Mouse (Mus musculus): ENCODE measurements around the gene Gucy2d. TPM values are rescaled to one million over a fixed set of nuclear protein-coding genes. Genes with fewer than 3 reads are reported as not detected.

Gucy2d gene
- polyA plus RNA-seq, 1 experiment from 2014 or later: not detected

DNA sequence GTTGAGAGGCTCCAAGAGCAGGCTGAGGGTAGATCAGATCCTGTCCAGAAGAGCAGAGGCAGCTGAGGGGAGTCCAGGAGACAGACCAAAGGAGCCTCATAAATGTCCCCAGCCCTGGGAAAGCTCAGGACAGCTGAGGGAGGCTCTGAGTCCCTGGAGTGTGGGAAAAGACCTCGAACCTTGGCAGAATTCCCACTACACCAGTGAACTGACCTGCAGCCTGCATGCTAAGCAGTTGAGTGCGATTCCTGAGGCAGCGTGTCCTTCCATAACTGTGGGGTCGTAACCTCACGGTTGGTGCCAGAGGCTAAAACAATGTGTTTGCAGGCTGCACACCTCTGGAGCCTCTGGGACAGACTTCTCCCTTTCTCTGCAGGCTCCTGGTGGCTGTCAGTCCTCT lies 20.9 kb upstream of the Gucy2d start:
- ATAC-seq (ENCODE audit: low FRiP score, low read depth): no peak

GRCm38 (mm10) chr7:98423546-98423945 lies 16.7 kb upstream of the Gucy2d start:
- Histone ChIP-seq H3K4me2 (replicated peaks) (no peak overlapping the region), H3K4me3 (no peak overlapping the region), H3K9ac (no peak overlapping the region), H3K27me3 (replicated peaks) (no peaks in the 10 kb centered on the region), H3K27ac (no peak overlapping the region), H3K4me1 (peaks cover 7% of the 10 kb centered on the region), H3K9me3 (no peaks in the 10 kb centered on the region), H3K36me3 (no peaks in the 10 kb centered on the region)
- ATAC-seq (ENCODE audit: low FRiP score, low read depth): no peak
- 67% methylated on average over 11 of the region's 11 CpGs for WGBS

More for the DNA sequence above, 20.9 kb upstream of the Gucy2d start:
- 39% methylated on average over 5 of the region's 5 CpGs for WGBS
- H3K27me3 ChIP-seq (replicated peaks): no peaks in the 10 kb centered on the region
- H3K27ac ChIP-seq: no peak overlapping the region
- H3K9me3 ChIP-seq: no peaks in the 10 kb centered on the region
- no peak overlapping the region for H3K4me3 ChIP-seq
- no peaks in the 10 kb centered on the region for H3K36me3 ChIP-seq
- H3K9ac ChIP-seq: no peak overlapping the region
- no peak overlapping the region for H3K4me2 ChIP-seq (replicated peaks)
- H3K4me1 ChIP-seq: peaks cover 7% of the 10 kb centered on the region

DNA sequence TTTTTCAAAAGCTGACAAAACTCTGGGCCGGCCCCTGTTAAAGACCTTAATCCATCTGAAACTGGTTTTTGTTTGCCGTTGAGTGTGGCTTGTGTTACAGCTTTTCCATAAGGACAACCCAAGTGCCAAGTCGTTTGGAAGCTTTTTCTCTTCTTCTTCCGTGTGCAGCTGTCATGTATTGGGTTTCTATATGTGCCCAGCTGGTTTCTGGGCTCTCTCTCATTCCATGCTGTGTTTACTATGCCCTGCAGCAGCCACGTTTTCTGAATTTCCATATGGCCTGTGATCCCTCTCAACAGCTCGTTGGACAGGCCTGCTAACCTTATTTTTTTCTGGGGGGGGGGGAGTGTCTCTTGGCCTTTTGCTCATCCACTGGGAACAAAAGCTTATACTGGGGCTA lies 15.8 kb upstream of the Gucy2d start:
- Histone ChIP-seq H3K4me3 (no peak overlapping the region), H3K9me3 (no peaks in the 10 kb centered on the region), H3K27me3 (replicated peaks) (no peaks in the 10 kb centered on the region), H3K27ac (no peak overlapping the region), H3K4me1 (peaks cover 5% of the 10 kb centered on the region), H3K4me2 (replicated peaks) (no peak overlapping the region), H3K36me3 (no peaks in the 10 kb centered on the region), H3K9ac (no peak overlapping the region)
- WGBS: 73% methylated on average over 6 of the region's 6 CpGs
- no peak for ATAC-seq (ENCODE audit: low FRiP score, low read depth)

GRCm38 (mm10) chr7:98425551-98425950 lies 14.7 kb upstream of the Gucy2d start:
- ATAC-seq (ENCODE audit: low FRiP score, low read depth): no peak
- Histone ChIP-seq H3K4me3 (no peak overlapping the region), H3K36me3 (no peaks in the 10 kb centered on the region), H3K27ac (no peak overlapping the region), H3K4me2 (replicated peaks) (no peak overlapping the region), H3K27me3 (replicated peaks) (no peaks in the 10 kb centered on the region), H3K9me3 (no peaks in the 10 kb centered on the region), H3K9ac (no peak overlapping the region), H3K4me1 (no peaks in the 10 kb centered on the region)
- 86% methylated on average over 3 of the region's 3 CpGs for WGBS

GRCm38 (mm10) chr7:98426641-98427040 lies 13.6 kb upstream of the Gucy2d start:
- H3K9me3 ChIP-seq: no peaks in the 10 kb centered on the region
- H3K4me1 ChIP-seq: no peaks in the 10 kb centered on the region
- H3K27ac ChIP-seq: no peak overlapping the region
- ATAC-seq (ENCODE audit: low FRiP score, low read depth): no peak
- H3K4me3 ChIP-seq: no peak overlapping the region
- no peaks in the 10 kb centered on the region for H3K27me3 ChIP-seq (replicated peaks)
- WGBS: 77% methylated on average over 5 of the region's 5 CpGs
- H3K36me3 ChIP-seq: no peaks in the 10 kb centered on the region
- no peak overlapping the region for H3K4me2 ChIP-seq (replicated peaks)
- no peak overlapping the region for H3K9ac ChIP-seq

GRCm38 (mm10) chr7:98427115-98427835 lies 12.9 kb upstream of the Gucy2d start:
- no peak overlapping the region for H3K4me2 ChIP-seq (replicated peaks)
- H3K36me3 ChIP-seq: no peaks in the 10 kb centered on the region
- H3K4me3 ChIP-seq: no peak overlapping the region
- no peak overlapping the region for H3K27ac ChIP-seq
- H3K9ac ChIP-seq: no peak overlapping the region
- no peaks in the 10 kb centered on the region for H3K4me1 ChIP-seq
- no peaks in the 10 kb centered on the region for H3K9me3 ChIP-seq
- ATAC-seq (ENCODE audit: low FRiP score, low read depth): no peak
- no peaks in the 10 kb centered on the region for H3K27me3 ChIP-seq (replicated peaks)
- 81% methylated on average over 11 of the region's 11 CpGs for WGBS

DNA sequence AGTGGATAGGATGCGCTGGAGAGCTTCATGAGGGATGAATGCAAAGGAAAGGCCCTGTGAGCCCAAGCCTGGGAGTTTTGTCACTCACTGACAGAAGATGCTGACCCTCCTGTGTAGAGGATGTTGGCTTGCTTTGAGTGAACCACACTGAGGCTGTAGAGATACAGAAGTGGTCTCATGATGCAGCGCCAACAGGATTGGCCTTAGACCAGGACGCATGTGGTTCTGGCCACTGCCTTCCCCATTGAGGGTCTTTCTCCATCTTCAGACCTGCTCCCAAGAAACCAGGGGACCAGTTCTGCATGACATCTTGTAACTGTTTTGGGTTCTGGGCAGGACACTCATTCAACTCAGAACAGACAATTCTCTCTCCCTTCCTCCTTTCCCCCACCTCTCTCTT lies 10.6 kb upstream of the Gucy2d start:
- no peaks in the 10 kb centered on the region for H3K36me3 ChIP-seq
- ATAC-seq (ENCODE audit: low FRiP score, low read depth): no peak
- no peak overlapping the region for H3K27ac ChIP-seq
- H3K9me3 ChIP-seq: no peaks in the 10 kb centered on the region
- H3K4me1 ChIP-seq: no peaks in the 10 kb centered on the region
- H3K4me2 ChIP-seq (replicated peaks): no peak overlapping the region
- no peaks in the 10 kb centered on the region for H3K27me3 ChIP-seq (replicated peaks)
- H3K4me3 ChIP-seq: no peak overlapping the region
- 94% methylated on average over 3 of the region's 3 CpGs for WGBS
- H3K9ac ChIP-seq: no peak overlapping the region

DNA sequence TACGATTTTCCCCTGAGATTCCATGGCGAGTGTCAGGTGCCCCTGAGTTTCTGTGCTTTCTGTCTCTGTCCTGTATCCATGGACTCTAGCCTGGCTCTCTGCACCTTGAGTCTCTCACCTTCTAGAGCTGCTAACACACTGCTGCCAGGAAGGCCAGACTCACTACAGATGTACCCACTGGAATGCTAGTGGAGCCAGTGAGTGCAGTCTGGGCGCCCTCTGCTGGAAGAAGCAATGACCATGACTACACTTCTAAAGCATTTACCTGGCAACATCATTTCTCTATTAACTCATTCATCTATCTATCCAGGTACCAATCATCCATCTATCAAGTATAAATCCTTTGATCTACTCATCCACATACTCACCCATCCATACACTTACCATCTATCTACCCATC lies 9.4 kb upstream of the Gucy2d start:
- H3K27me3 ChIP-seq (replicated peaks): no peaks in the 10 kb centered on the region
- H3K4me2 ChIP-seq (replicated peaks): no peak overlapping the region
- H3K9ac ChIP-seq: no peak overlapping the region
- ATAC-seq (ENCODE audit: low FRiP score, low read depth): no peak
- no peak overlapping the region for H3K27ac ChIP-seq
- H3K4me3 ChIP-seq: no peak overlapping the region
- H3K36me3 ChIP-seq: no peaks in the 10 kb centered on the region
- H3K4me1 ChIP-seq: no peaks in the 10 kb centered on the region
- 50% methylated on average over 3 of the region's 3 CpGs for WGBS
- no peaks in the 10 kb centered on the region for H3K9me3 ChIP-seq

DNA sequence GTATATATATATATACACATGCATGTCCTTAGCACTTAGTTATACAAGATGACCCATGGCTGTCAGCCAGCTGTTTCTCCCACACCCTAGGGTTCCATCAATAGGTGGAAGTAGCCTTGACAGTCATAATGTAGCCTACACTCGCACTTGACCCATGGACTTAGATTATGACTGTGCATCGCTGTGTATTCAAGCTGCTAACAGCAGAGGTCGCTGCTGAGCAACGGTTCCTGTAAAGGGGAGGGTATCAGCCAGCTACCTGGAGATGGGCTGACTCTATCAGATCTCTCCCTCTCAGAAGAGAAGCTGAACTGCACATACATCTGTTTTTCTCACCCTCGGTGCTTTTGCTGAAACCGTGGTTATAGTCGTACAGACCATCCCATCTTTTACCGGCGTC lies 2.6 kb upstream of the Gucy2d start:
- Histone ChIP-seq H3K27ac (no peak overlapping the region), H3K4me3 (no peak overlapping the region), H3K4me1 (no peaks in the 10 kb centered on the region), H3K9me3 (no peaks in the 10 kb centered on the region), H3K9ac (no peak overlapping the region), H3K4me2 (replicated peaks) (no peak overlapping the region), H3K36me3 (no peaks in the 10 kb centered on the region), H3K27me3 (replicated peaks) (no peaks in the 10 kb centered on the region)
- ATAC-seq (ENCODE audit: low FRiP score, low read depth): no peak
- WGBS: 35% methylated on average over 9 of the region's 9 CpGs

DNA sequence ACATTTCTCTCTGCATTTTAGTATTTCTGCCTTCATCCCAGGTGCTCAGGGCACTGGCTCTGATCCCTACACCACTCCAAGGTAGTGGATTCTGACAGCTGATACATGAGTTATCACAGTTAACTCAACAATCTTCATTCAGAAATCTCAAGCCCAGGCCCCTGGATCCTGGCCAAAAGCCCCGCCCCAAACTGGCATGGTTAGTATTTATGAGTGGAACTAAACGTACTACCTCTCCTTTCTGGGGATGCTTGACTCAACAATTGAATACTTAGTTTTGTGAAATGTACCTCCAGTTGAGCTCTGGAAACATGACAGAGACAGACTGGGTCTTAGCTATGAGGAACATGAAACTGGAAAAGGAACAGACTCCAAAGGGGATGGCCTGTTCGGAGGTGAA lies 6.7 kb downstream of the Gucy2d start:
- Histone ChIP-seq H3K4me2 (replicated peaks) (no peak overlapping the region), H3K4me1 (no peaks in the 10 kb centered on the region), H3K9ac (no peak overlapping the region), H3K9me3 (no peaks in the 10 kb centered on the region), H3K27ac (no peak overlapping the region), H3K4me3 (no peak overlapping the region), H3K27me3 (replicated peaks) (no peaks in the 10 kb centered on the region), H3K36me3 (no peaks in the 10 kb centered on the region)
- 78% methylated on average over 3 of the region's 3 CpGs for WGBS
- no peak for ATAC-seq (ENCODE audit: low FRiP score, low read depth)

DNA sequence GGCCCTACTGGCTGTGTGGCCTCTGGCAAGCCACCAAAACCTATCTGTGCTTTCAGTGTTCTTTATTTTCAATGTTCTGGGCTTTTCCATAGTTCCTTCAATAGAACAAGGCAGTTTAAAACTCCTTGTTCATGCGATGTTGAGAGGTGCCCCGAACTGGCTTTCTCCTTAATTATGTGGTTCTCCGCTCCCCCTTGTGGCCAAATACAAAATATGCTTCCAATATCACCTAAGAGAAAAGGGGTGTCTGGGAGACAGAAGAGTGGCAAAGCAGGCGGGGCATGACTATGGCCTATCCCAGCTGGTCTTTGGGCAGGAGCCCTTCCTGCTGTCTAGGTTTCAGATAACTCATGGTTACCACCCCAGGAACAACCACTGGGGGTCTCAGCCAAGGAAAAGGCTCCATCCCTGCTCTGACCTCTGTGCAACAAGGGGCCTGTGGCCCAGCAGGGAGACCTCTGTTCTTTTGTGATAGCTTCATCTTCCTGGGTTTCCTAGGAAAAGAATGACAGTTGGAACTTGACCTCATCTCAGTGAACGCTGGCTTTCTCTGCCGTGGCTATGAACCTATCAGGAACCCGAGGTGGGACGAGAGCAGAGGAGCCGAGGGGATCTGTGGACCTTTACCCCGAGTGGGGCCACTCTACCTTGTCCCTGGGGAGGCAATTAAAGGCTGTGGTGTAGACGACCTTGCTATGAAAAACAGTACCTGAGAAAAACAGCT lies 7.5 kb downstream of the Gucy2d start:
- H3K27ac ChIP-seq: no peak overlapping the region
- H3K9ac ChIP-seq: no peak overlapping the region
- no peaks in the 10 kb centered on the region for H3K9me3 ChIP-seq
- H3K36me3 ChIP-seq: no peaks in the 10 kb centered on the region
- H3K4me2 ChIP-seq (replicated peaks): no peak overlapping the region
- no peak for ATAC-seq (ENCODE audit: low FRiP score, low read depth)
- no peaks in the 10 kb centered on the region for H3K4me1 ChIP-seq
- no peaks in the 10 kb centered on the region for H3K27me3 ChIP-seq (replicated peaks)
- WGBS: 65% methylated on average over 11 of the region's 11 CpGs
- no peak overlapping the region for H3K4me3 ChIP-seq

- Histone ChIP-seq H3K27ac (no peak overlapping the region), H3K4me2 (replicated peaks) (no peak overlapping the region), H3K9ac (no peak overlapping the region), H3K9me3 (no peaks in the 10 kb centered on the region), H3K27me3 (replicated peaks) (no peaks in the 10 kb centered on the region), H3K4me1 (no peaks in the 10 kb centered on the region), H3K4me3 (no peak overlapping the region), H3K36me3 (no peaks in the 10 kb centered on the region)
- no peak for ATAC-seq (ENCODE audit: low FRiP score, low read depth)
- 92% methylated on average over 5 of the region's 5 CpGs for WGBS
Observed at GRCm38 (mm10) chr7:98448309-98448630, 8.1 kb downstream of the Gucy2d start.

GRCm38 (mm10) chr7:98449696-98450095 lies 9.5 kb downstream of the Gucy2d start:
- Histone ChIP-seq H3K4me3 (no peak overlapping the region), H3K4me2 (replicated peaks) (no peak overlapping the region), H3K27me3 (replicated peaks) (no peaks in the 10 kb centered on the region), H3K36me3 (no peaks in the 10 kb centered on the region), H3K9ac (no peak overlapping the region), H3K4me1 (no peaks in the 10 kb centered on the region), H3K27ac (no peak overlapping the region), H3K9me3 (no peaks in the 10 kb centered on the region)
- no peak for ATAC-seq (ENCODE audit: low FRiP score, low read depth)
- whole genome bisulfite sequencing: 82% methylated on average over 9 of the region's 9 CpGs
